Mouse (Mus musculus) cerebellum, postnatal 4 days (tissue): Measurements from ENCODE around the gene Abcc6.

Experiments
- DNase-seq, 2 experiments: peaks; one replicate each; pipeline ENCODE4 v3.0.0; 2022; ENCODE audit warnings: low spot score in 2 of 2, mixed read lengths in 1 of 2

Gene Abcc6

GRCm38 (mm10) chr7:46030145-46030488 is at the start of gene Abcc6:
Abcc6 (minus strand) TSS chr7:46030302.
- no peak for DNase-seq

DNA sequence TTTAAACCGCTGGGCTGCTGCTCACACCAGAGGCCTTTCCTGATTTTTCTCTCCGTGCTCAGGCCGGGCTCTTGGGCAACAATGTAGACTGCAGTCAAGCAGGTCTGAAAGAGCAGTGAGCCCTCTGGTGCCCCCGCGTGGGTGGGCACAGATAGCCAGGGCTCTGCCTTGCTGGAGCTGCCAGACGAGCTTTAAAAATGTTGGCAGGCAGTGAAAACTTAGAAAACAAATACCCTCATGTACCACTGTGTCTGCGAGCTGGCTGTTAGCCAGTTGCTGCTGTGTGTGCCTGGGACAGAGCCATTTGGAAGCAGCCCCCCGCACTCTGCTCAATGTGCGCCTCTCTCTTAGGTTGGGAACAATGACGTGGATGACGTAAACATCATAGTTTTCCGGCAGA is 47.6 kb upstream of the Abcc6 start:
- DNase-seq, result no peak

GRCm38 (mm10) chr7:46076844-46077243 is 46.7 kb upstream of the Abcc6 start:
- DNase-seq, result no peak

GRCm38 (mm10) chr7:46068831-46069230 is 38.7 kb upstream of the Abcc6 start:
- DNase-seq, result no peak

DNA sequence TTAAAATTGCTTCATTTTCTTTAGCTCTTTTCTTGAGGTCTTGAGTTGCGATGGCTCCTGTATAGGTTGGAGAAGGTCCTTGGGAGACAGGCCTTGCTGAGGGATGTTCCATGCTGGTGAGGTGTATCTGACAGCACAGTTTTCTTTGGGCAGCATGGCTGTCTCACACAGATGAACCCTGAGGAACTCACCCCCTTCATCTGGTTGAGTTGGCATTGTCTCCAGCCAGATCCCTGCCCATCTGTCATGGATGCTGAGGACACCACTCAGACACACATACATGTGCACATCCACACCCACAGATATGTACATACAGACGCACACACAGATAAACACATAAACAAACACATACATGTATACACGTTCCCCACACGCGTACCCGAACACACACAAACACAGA is 33.2 kb upstream of the Abcc6 start:
- no peak for DNase-seq

DNA sequence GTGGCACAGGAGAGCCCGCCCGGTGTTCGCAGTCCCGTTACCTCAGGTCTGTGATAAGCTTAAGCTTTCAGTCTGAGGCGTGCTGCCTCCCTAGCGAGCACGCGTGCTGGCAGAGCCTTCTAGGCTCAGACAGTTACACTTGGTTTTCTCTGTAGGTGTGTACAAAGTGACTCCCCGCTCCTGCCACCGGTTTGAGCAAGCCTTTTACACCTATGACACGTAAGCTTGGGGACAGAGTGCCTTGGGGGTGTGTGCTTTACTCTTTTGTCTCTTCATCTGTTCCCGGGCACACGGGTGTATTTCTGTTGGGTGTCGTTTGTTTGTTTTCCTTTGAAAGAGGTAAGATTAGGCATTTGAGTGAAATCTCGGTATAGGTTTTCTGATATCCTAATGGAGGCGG is 31.5 kb upstream of the Abcc6 start:
- DNase-seq, result no peak

DNA sequence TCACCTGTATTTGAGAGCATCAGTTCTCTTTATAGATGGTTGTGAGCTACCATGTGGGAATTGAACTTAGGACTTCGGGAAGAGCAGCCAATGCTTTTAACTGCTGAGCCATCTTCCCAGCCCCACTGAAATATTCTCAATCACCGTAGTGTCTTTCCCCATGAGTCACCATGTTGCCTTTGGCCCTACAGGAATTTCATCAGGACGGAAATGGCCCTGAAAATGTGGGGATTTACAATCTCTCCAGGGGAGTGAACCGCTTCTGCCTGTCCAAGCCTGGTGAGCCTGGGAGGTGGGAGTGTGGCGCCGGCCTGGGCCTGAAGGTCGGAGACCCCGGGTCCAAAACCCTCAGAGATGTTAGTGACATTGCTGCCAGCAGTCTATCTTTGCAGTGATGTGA is 30.6 kb upstream of the Abcc6 start:
- DNase-seq, result no peak

DNA sequence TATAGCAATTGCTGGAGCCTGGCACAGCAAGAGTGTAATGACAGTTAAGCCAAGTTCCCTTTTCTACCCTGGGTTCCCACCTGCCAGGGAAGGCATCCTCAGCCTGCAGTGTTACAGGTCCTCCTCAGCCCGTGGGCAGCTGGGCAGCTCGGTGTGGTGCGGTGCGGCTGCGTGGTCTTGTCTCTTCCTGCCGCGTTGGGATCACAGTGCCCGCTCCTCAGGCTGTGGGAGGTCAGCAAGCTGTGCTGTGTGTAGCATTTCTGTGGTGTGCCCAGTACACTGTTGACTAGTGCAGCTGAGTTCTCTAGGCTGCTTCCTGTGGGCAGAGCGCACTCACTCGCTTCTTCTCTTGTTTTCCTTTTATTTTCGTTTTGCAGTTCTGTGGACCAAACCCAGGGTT is 28.8 kb upstream of the Abcc6 start:
- DNase-seq, result no peak

DNA sequence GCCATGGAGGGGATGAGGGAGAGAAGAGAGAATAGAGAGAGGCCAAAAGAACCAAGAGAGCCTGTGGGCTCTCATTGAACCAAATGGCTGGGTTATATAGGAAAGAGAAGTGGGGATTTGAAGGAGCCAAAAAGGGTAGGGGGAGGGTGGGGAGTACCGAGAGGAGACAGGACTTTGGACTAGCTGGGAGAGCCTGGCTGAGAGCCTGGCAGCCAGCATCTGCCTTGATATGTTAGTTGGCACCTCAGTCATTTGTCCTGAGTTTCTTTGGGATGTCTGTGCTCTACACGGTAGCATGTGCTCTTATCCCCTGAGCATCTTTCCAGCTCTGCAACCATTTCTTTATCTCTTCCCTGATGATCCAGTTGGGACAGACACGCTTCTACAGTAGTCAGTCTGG is 23.5 kb upstream of the Abcc6 start:
- peak in 1 of 2 experiments; percentile 25 for DNase-seq

DNA sequence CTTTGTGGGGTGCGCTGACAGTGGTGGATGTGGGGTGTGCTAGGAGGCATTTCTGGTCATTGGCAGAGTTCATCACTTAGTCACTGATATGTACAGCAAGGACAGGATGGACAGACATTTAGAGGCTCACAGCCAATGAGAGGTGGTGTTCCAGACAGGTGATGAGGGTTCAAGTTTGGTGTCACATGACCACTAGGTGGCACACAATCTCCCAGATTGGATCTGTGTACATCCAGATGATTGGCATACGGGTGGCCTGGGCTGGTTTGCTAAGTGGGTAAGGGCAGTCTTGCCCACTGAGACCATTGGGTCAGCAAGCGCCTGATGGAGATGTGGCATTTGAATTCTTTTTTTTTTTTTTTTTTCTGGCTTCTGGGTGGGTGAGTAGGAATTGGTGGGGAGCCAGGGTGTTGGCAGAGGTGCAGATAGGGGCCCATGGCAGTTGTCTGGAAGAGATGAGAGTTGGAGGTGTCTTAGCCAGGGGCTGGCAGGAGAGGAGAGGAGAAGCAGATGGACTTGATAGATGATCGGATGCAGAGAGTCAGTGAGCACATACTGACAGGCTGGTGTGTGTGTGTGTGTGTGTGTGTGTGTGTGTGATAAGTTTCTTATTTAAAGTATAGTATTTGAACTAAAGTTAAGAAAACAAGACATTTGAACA is 22.2 kb upstream of the Abcc6 start:
- DNase-seq, result peak in 1 of 2 experiments; percentile 63

GRCm38 (mm10) chr7:46049981-46050380 is 19.9 kb upstream of the Abcc6 start:
- peak in 1 of 2 experiments; percentile 38 for DNase-seq

- DNase-seq, result no peak
Measured at GRCm38 (mm10) chr7:46047873-46048562, 17.9 kb upstream of the Abcc6 start.

DNA sequence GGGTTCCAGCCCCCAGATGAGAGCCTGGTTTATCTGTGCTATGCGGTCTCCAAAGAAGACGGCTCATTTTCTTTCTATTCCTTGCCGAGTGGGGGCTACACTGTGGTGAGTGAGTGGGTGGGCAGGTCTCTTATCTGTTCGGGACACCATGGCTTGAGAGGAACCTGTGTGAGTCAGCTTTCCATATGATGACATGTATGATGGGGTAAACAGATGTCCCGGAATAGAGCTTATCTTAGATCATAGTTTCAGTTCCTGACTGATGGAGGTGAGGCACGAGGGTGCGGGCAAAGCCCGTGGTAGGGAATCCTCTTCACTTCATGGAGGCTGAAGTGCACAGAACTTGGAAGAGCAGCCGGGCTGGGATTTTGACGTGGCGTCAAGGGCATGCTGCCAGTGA is 15.8 kb upstream of the Abcc6 start:
- DNase-seq, result no peak

DNA sequence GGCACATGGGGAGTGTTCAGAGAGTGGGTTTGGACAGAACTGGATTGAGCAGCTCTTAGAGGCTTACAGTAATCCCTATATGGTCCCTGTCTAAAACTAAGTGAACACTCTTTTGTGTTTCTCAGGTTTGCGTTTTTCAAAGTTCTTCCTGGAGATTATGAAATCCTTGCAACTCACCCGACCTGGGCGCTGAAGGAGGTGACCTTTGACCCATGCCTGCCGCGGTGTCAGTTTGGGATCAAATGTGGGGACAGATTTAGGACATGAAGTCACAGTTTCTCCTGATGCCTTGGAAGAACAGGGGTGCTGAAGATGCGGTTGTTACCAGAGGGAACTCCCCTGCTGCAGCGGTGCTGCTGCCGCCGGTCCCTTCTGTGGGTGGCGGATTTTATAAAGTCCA is 14.0 kb upstream of the Abcc6 start:
- no peak for DNase-seq

- DNase-seq, result no peak
Measured at GRCm38 (mm10) chr7:46039873-46040272, 9.8 kb upstream of the Abcc6 start.

GRCm38 (mm10) chr7:46037433-46037832 is 7.3 kb upstream of the Abcc6 start:
- no peak for DNase-seq

DNA sequence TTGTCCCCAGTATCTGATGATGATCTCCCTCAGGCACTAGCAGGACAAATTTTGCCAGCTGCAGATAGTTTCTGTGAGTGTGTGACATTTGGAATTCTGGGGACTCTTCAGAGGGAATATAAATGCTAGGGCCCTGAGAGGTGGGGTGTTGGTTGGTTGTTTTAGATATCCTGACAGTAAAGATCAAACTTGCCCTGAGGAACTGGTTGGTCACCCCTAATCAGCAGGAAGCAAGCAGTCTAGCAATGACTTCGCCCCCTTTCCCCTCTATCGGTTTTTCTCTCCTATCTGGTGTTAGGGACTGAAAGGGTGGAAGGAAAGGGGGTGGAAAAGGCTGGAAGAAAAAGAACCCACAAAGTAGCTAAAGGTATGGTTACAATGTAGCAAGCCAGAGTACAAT is 5.4 kb upstream of the Abcc6 start:
- DNase-seq, result no peak

DNA sequence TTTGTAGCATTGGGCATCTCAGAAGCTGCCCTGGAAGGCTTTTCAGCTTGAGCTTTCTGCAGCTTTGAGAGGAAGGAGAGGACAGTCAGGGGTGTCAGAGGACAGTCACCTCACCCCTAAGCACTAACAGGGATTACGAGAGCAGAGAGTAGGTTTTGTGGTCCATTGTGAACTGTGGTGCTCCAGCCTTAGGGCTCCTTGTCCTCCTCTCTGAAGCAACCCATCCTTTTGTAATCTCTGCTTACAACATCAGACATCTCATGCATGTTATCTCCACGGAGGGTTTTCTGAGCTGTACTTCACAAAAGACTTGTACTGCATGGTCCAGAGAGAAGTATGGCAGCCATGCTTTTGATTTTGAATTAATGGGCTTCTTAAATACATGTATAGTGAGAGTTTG is 4.9 kb upstream of the Abcc6 start:
- no peak for DNase-seq

DNA sequence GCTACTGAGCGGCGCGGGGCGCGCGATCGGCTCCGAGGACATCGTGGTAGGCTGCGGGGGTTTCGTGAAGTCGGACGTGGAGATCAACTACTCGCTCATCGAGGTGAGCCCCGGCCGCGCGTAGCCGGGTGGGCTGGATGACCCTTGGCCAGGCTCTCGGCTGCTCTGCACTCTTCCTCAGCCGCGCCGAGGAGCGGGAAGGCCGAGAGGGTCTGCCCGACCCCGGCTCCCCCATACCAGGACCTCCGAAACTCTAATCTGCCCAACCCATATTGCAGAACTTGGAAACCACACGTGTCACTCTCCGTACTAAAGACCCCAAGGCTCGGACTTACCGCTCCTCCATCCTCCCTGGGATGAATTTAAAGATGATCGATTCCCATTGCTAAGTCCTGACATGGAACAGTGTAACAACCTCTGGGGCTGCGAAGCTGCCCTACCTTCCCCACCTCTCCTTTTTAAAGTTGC is 3.8 kb upstream of the Abcc6 start:
- DNase-seq, result no peak

DNA sequence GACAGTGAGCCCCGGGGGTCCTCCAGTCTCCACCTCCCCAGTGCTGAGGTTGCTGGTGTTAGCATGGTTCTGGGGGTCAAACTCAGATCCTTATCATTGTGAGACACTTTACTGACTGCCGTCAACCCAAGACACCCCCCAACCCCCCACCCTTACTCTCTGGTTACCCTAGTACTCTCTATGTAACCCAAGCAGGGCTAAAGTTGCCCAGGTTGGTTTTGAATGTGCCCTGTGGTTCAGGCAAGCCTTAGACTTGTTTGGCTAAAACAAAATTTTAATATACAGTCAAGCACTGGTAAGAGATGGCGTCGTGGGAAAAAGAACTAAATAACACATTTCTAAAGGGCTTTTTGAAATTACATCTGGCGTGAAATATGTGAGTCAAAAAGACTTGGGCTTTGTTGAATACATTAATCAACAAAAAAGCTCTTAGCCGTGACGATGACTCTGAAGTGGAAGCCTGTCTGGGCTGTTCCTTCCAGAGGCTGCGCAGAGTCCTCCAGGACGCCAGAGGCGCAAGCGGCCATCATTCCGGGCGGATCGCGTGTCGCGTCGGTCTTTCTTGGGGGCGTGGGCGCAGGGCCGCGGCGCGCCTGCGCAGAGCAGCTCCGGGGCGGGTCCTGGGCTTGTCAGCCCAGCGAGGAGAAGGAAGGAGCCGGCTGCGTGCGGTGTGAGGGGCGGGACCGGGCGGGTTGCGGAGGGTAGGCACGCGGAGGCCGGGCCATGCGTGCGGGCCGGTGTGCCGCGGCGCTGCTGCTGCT is 3.2 kb upstream of the Abcc6 start, which contains the start of gene Nomo1:
Gene Nomo1, plus strand, starts transcription at position 590 of the 761 bp plus-strand sequence.
- peak; percentile 88 to 93 for DNase-seq

DNA sequence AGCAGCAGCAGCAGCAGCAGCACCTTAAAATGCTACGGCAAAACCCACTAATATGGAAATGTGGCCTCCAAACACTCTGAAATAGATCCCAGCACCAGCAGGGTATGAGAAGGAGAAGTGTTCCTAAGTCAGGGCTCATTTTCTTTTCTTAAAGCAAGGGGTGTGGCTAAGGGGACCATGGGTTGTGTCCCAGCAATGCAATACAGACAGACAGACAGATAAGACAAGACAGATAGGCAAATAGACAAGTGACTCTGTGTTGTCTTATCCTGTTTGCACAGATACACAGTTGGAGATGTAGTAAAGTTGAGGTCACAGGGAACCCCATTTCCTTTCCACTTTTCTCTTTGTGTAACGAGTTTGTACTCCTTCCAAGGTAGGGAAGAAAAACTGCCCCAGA is 973 bp upstream of the Abcc6 start:
- no peak for DNase-seq

DNA sequence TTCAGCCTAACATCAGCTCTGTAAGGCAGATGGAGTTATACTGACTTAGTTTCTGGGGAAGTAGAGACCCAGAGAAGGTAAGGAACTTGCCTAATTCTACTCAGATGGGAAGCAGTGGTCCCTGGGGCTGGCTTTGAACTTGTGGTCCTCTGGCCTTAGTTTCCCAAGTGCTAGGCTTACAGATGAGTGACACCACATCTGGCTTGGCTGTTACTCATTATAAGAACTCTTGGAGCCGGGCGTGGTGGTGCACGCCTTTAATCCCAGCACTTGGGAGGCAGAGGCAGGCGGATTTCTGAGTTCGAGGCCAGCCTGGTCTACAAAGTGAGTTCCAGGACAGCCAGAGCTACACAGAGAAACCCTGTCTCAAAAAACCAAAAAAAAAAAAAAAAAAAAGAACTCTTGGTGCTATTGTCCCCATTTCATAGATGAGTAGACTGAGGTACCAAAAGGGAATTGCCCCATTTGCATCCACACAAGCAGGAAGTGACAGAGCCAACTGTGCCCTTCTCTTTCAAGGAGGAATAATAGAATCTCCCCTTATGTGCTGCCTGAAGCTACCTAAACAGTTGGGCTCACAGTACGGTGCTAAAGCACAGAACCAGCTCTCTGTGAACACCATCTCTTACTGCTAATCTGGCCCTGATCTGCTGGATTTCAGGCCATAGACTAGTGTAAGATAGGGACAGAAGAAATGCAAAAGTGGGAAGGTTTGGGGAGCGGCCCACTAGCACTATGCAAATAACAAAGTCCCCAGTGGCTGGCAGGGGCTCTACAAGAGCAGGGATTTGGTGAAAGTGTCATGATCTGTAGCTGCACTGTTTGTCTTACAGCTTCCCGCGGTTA is 580 bp downstream of the Abcc6 start:
- no peak for DNase-seq
